Mouse (Mus musculus): ENCODE data around the gene Paip2b. TPM values are rescaled to one million over a fixed set of nuclear protein-coding genes. Genes with fewer than 3 reads are reported as not detected.
A peak's percentile ranks its signal among the peaks of the same experiment; 100 is the strongest.
"Not testable (repeated sequence)": the region's sequence is repeated elsewhere in the genome, so short reads cannot be mapped to it uniquely, and the experiment has no call there.

Gene Paip2b
- total and polyA plus RNA-seq, 3 experiments = 18.4 to 21.0 TPM; not detected in 1

DNA sequence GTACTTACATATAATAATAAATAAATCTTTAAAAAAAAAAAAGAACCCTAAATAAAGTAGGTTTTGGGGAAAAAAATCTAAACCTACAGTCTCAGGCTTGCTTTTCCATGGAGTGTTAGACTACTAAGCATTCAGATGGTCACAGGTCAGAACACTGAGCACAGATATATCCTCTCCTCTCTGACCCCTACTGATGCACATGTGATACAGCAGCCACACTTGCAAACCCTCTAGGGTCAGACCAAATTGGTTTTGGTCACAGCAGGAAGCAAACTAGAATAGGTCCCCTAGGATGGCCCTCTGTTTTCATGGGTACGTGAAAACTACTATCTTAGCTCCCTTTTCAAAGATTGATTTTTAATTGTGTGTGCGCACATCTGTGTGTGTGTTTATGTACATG, 5.3 kb upstream of the Paip2b start:
- no peak overlapping the region for H3K9ac ChIP-seq (ENCODE audit: control insufficient read depth, low read depth, low read length, poor library complexity, severe bottlenecking)
- no peak overlapping the region for H3K4me3 ChIP-seq (ENCODE audit: control insufficient read depth in 1 of 2, insufficient read depth in 1 of 2, low read depth in 2 of 2, low read length in 2 of 2)
- no peaks in the 10 kb centered on the region for H3K9me3 ChIP-seq (replicated peaks; ENCODE audit: insufficient read depth, low read length)
- no peaks in the 10 kb centered on the region; a peak in 1 of 4 replicates for H3K36me3 ChIP-seq (ENCODE audit: control insufficient read depth in 1 of 2, insufficient read depth in 2 of 2, low read length in 2 of 2)
- peaks cover 0 to 6% of the 10 kb centered on the region in 2 experiments; a peak in 1 of 4 replicates for H3K4me1 ChIP-seq (ENCODE audit: control insufficient read depth in 1 of 2, insufficient read depth in 2 of 2, low read length in 2 of 2)
- DNase-seq (ENCODE audit: low read depth, low spot score) = no peak
- H3K27ac ChIP-seq (ENCODE audit: control insufficient read depth, low read depth, low read length) = no peak overlapping the region
- TF ChIP-seq HCFC1 (IDR thresholded peaks at IDR 0.05; ENCODE audit: low read depth, low read length) (no peak), ZKSCAN1 (IDR thresholded peaks at IDR 0.05; ENCODE audit: low read depth, low read length) (no peak), MYC (IDR thresholded peaks at IDR 0.05; ENCODE audit: low read depth, low read length) (no peak), TCF12 (IDR thresholded peaks at IDR 0.05; ENCODE audit: low read depth, low read length) (no peak), USF2 (IDR thresholded peaks at IDR 0.05; ENCODE audit: borderline replicate concordance in 1 of 2, insufficient read depth in 1 of 2, low read depth in 1 of 2, low read length in 2 of 2) (no peak), RCOR1 (IDR thresholded peaks at IDR 0.05; ENCODE audit: low read depth, low read length) (no peak), MYB (IDR thresholded peaks at IDR 0.05; ENCODE audit: low read depth, low read length) (no peak), SMC3 (IDR thresholded peaks at IDR 0.05; ENCODE audit: low read depth, low read length) (no peak), UBTF (IDR thresholded peaks at IDR 0.05; ENCODE audit: borderline replicate concordance, insufficient read depth, low read depth, low read length) (no peak), USF1 (IDR thresholded peaks at IDR 0.05; ENCODE audit: low read depth, low read length) (no peak), TAL1 (IDR thresholded peaks at IDR 0.05; ENCODE audit: low read length) (no peak)
- no peaks in the 10 kb centered on the region; a peak in 2 of 4 replicates for H3K27me3 ChIP-seq (ENCODE audit: control insufficient read depth in 1 of 2, insufficient read depth in 2 of 2, low read length in 2 of 2)
- H3K79me2 ChIP-seq (ENCODE audit: control insufficient read depth, insufficient read depth, low read length, poor library complexity) = no peaks in the 10 kb centered on the region

GRCm38 (mm10) chr6:83832393-83832792, 852 bp upstream of the Paip2b start:
- H3K9me3 ChIP-seq (replicated peaks; ENCODE audit: insufficient read depth, low read length); H3K79me2 ChIP-seq (ENCODE audit: control insufficient read depth, insufficient read depth, low read length, poor library complexity); H3K36me3 ChIP-seq (ENCODE audit: control insufficient read depth in 1 of 2, insufficient read depth in 2 of 2, low read length in 2 of 2); H3K27ac ChIP-seq (ENCODE audit: control insufficient read depth, low read depth, low read length); H3K27me3 ChIP-seq (ENCODE audit: control insufficient read depth in 1 of 2, insufficient read depth in 2 of 2, low read length in 2 of 2); DNase-seq (ENCODE audit: low read depth, low spot score); H3K4me1 ChIP-seq (ENCODE audit: control insufficient read depth in 1 of 2, insufficient read depth in 2 of 2, low read length in 2 of 2): not testable (repeated sequence)
- peak overlapping the region; percentile 53 to 54; a peak in 3 of 4 replicates for H3K4me3 ChIP-seq (ENCODE audit: control insufficient read depth in 1 of 2, insufficient read depth in 1 of 2, low read depth in 2 of 2, low read length in 2 of 2)
- peak overlapping the region; percentile 32; the same call in 1 of the 2 replicates for H3K9ac ChIP-seq (ENCODE audit: control insufficient read depth, low read depth, low read length, poor library complexity, severe bottlenecking)

- H3K9ac ChIP-seq (ENCODE audit: control insufficient read depth, low read depth, low read length, poor library complexity, severe bottlenecking) = peak overlapping the region; percentile 72
- no peaks in the 10 kb centered on the region; the same call in 1 of the 2 replicates for H3K79me2 ChIP-seq (ENCODE audit: control insufficient read depth, insufficient read depth, low read length, poor library complexity)
- no peak for DNase-seq (ENCODE audit: low read depth, low spot score)
- no peak overlapping the region for H3K27ac ChIP-seq (ENCODE audit: control insufficient read depth, low read depth, low read length)
- H3K27me3 ChIP-seq (ENCODE audit: control insufficient read depth in 1 of 2, insufficient read depth in 2 of 2, low read length in 2 of 2) = no peaks in the 10 kb centered on the region
- H3K36me3 ChIP-seq (ENCODE audit: control insufficient read depth in 1 of 2, insufficient read depth in 2 of 2, low read length in 2 of 2) = peaks cover 0 to 6% of the 10 kb centered on the region in 2 experiments; a peak in 2 of 4 replicates
- peaks cover 2 to 6% of the 10 kb centered on the region in 2 experiments; a peak in 2 of 4 replicates for H3K4me1 ChIP-seq (ENCODE audit: control insufficient read depth in 1 of 2, insufficient read depth in 2 of 2, low read length in 2 of 2)
- H3K9me3 ChIP-seq (replicated peaks; ENCODE audit: insufficient read depth, low read length) = no peaks in the 10 kb centered on the region
- TF ChIP-seq NELFE (IDR thresholded peaks at IDR 0.05; ENCODE audit: low read depth, low read length) = no peak
- peak; percentile 31; the same call in 1 of the 2 replicates for TF ChIP-seq SIN3A (IDR thresholded peaks at IDR 0.05; ENCODE audit: low read length)
- 0 out of 2 replicates have a peak, but pooled peaks have one; percentile 56 for TF ChIP-seq CHD1 (IDR thresholded peaks at IDR 0.05; ENCODE audit: low read depth, low read length)
- TF ChIP-seq ETS1 (IDR thresholded peaks at IDR 0.05; ENCODE audit: low read depth, low read length) = no peak
- H3K4me3 ChIP-seq (ENCODE audit: control insufficient read depth in 1 of 2, insufficient read depth in 1 of 2, low read depth in 2 of 2, low read length in 2 of 2) = peak overlapping the region; percentile 65 to 68
Measured at GRCm38 (mm10) chr6:83830941-83831605, 468 bp downstream of the Paip2b start.

Data from MEL (cell line).